Mouse (Mus musculus) left cerebral cortex, postnatal 4 days (tissue): Measurements from ENCODE around the gene Wbp1. TPM values are rescaled to one million over a fixed set of nuclear protein-coding genes. Genes with fewer than 3 reads are reported as not detected.

Source experiments
- DNase-seq: peaks from one replicate; pipeline ENCODE4 v3.0.0-alpha.2; 2022
- intact Hi-C: fragments of 180-260 bp; cut with DNase I; formaldehyde crosslinking; loops from one replicate; pipeline ENCODE4 v1.15.1; 2025
- total RNA-seq, 2 experiments: library from RNA; stranded (reverse); gene quantifications; 2 replicates each; pipeline ENCODE4 v1.2.3; 2021

Gene Wbp1
- total RNA-seq, 2 experiments from 2014 or later: 60.3 to 68.7 TPM

DNA sequence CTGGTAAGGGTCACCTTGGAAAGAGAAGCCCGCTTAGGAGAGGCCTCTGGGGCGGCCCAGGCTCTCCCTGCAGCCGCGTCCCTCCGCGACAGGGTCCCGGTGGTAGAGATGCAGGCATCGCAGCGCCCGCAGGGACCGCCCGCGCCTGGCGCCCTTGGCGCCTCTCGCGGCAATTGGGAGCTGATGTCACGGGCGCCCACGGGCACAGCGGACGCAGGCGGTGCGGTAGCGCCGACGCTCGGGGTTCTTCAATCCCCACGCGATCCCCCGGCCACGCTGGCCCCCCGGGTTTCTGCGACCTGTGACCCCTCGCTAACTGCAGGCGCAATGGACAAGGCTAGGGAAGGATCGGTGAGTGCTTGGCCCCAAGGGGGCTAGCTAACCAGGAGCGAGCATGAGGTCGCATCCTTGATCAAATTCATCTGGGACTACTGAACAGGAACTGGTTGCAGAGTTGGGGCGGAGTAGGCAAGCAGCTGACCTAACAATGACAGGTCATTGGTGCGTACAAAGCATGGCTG is 20.9 kb upstream of the Wbp1 start:
- intact Hi-C loops: no loop called here
- no peak for DNase-seq

DNA sequence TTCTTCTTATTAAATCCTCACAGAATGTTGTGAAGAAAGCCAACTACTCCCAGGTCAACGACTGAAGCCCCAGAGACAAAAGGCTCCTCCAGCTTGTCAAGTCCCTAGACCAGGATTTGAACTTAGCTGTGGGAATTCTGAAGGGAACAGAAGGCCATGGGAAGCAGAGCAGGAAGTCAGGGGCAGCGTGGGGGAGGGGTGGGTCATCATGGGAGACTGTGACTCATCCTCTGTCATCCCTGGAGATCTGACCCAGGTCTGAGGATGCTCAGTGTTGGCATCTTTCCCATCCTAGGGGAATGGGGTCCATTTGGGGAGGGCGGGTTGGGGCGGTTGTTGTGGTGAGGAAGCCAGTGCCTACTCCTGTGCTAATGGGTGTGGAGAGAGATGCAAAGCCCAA is 20.3 kb upstream of the Wbp1 start:
- DNase-seq: no peak
- intact Hi-C loops: no loop called here

DNA sequence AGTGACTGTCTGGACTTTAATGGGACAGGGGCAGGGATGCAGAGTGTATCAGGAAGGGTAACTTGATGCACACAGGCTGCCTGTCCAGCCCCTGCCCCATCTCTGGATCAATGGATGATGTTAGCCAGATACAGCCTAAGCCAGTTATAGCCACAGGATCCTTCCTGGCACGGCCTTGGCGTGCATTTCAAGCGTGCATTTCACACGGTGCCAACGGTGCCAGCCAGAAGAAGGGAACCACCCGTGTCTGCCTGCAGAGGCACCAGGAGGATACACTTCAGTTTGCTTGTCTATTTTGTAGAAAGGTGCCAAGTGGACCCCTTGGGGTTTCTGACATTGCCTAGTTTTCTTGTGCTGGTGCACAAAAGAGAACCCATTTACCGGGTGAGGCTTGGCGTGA is 18.7 kb upstream of the Wbp1 start:
- DNase-seq: no peak
- intact Hi-C loops: no loop called here

DNA sequence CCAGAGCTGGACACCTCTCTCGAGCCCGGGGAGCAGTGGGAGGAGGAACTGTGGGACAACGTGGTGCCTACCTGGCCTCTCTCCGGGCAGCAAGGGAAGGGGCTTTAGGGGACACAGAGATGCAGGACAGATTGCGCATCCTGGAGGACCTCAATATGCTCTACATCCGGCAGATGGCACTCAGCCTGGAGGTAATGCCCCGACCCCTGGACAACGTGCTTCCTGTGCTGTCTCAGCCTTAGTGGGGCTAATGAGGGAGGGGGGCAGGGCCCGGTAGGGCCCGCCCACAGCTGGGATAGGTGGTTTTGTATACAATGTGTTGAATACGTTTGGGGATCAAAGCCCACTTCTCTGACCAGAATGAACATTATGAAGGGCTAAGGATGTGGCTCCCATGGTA is 16.7 kb upstream of the Wbp1 start:
- no peak for DNase-seq
- intact Hi-C loops: no loop called here

DNA sequence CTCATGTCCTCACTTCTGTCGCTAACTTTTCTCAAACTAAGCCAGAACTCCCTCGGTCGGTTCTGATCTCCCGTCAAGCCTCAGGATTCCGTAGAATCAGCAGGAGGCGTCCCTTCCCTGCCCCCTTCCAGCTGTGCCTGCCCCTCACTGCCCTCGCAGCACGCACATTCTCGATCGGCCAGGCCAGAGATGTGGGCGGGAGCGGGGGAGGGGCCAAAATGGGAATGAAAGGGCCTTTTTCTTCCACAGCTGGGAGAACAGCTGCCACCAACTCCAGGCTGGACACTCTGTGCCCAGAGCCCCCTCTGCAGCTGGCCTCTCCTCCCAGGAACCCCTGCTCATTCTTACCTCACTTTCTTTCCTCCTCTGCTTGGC is 16.2 kb upstream of the Wbp1 start:
- peak; percentile 65 for DNase-seq
- intact Hi-C loops: no loop called here

DNA sequence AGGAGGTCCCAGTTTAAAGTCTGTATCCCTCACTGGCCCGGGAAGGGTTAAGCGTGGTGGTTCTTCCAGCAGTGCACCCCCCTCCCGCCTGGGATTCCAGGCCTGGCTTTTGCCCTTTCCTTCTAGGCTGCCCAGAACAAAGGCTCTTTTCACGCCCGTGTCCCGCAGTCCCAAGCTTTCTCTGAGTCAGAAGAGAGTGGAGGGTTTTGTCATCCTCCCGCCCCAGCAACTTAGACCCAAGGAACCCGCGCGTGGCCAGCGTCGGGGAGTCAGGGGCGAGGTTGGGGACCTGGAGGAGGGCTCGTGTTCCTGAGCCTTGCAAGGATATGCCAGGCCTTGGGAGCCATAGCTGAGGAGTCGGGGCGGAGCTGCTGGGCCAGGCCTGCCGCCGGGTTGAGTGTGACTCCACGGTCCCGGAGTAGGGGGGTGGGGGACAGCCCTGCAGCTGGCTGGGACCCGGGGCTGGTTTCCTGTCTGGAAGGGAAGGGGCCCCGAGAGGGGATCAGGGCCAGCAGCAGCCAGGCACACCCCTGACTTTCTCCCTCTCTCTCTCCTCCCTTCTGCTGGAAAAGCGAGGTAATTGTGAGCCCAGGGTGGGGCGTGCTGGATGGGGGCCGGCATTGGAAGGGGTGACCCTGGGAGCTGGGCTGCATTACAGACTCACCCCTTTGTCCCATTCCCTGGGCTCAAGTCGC is 15.7 kb upstream of the Wbp1 start:
- intact Hi-C loops: no loop called here
- DNase-seq: peak; percentile 63

DNA sequence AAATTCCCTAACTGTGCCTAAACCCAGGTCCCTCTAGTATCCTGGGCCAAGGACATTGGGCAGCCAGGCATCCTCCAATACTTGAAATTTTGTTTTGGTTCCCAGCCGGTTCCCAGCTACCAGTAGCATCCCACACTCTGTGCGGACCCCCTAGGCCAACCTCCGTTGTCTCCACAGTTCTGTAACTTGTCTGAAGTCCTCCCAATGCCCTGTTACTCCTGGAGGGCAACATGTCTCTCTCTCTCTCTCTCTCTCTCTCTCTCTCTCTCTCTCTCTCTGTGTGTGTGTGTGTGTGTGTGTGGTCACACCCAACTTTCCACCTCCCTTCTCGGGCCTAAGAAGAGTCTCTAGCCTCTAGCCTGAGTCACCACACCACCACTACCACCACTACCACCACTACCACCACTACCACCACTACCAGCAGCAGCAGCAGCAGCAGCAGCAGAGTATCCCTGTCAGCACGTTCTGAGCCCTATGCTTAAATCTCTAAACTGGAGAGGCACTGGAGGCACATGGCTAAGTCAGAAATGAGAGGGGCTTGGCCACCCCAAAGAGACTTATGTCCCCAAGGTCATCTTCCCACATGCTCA is 15.0 kb upstream of the Wbp1 start:
- intact Hi-C loops: no loop called here
- DNase-seq: no peak

DNA sequence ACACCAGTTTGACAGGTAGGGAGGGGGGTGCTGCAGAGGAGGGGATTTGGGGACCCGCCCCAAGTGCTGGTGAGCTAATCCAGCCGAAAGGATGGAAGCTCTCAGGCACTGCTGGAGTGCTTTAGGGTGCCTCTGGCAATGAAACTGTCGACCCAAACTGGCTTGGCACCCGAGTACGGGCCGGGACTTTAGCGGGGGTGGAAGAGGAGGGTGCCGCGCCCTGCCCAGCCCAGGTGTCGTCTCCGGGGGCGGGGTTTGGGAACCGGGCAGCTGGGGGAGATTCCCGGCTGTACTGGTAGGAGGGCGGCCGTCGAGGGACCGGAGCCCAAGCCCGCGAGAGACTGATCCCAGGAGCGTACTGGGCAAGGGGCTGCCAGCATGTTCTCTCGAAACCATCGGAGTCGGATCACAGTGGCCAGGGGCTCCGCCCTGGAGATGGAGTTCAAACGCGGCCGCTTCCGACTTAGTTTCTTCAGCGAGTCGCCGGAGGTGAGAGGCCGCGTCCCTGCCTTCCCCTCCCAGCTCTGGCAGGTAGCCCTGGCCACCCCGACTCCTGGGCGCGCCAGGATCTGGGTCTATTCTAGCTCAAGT is 14.3 kb upstream of the Wbp1 start:
- intact Hi-C loops: no loop called here
- no peak for DNase-seq

DNA sequence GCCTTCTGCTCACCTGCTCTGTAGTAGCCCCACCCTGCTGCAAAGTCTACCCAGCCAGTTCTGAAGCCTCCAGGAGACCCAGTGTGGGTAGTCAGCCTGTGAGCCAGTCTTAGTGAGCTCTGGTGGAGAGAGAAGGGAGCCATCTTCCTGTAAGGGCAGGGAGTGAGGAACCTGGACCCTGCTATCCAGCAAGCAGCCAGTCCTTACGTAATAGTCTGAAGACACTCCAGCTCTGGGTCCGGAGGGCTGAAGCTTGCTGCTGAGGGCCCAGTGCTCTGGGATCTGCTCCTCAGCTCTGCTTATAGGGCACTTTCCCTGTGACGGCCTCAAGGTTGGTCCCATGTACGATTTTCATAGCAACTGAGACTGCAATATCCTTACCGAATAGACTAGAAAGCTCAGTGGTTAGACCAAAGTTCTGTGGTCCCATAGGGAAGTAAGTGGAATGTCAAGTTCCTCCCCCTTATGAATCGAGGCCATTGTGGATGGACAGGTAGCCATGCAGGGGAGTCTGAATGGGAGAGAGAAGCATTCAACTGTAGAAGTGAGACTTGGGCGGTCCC is 13.7 kb upstream of the Wbp1 start, which contains the start of gene Rtkn:
Gene Rtkn, plus strand, starts transcription at position 513 of the 563 bp plus-strand sequence.
- intact Hi-C loops: no loop called here
- DNase-seq: no peak

DNA sequence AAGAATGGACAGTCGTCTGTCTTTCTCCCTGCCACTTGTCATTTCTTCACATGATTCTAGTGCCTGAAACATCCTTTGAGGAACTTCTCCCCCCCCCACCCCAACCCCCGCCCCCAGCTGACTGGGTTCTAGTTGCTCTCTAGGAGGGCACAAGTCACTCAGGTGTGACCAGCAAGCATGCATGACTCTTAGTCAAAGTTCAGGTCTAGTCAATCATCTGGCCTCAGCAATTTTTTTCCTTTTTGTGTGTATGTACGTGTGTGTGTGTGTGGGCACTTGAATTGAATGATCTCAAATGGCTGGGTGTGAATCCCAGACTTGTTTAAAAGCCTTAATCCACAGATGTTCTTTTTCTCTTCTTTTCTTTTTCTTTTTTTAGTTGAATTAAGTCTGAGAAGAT is 12.9 kb upstream of the Wbp1 start:
- DNase-seq: no peak
- intact Hi-C loops: no loop called here

DNA sequence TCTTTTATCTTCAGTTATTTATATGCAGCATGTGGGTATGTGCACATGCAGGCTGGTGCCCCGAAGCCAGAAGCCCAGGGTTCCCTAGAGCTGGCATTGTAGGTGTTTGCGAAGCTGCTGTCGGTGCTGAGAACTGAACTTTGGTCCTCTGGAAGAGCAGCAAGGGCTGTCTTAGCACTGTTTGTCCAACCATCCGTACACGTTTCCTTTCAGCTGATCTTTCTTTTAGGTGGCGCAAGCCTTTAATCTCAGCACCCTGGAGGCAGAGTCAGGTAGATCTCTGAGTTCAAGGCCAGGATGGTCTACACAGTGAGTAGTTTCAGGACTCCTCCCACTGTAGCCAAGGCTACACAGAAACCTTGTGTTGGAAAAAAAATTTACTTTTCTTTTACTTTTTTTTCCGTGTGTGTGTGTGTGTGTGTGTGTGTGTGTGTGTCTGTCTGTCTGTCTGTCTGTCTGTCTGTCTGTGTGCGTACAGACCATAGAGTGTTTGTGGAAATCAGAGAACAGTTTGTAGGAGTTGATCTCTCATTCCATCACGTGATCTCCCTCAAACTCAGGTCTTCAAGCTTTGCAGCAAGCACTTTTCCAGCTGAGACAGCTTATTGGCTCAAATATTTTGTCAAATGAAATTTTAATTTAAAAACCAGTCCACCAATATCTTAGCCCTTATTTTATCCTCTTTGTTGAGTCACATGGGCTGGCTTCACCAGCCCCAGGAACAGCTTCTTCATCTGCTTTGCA is 11.0 kb upstream of the Wbp1 start:
- intact Hi-C loops: no loop called here
- DNase-seq: no peak

DNA sequence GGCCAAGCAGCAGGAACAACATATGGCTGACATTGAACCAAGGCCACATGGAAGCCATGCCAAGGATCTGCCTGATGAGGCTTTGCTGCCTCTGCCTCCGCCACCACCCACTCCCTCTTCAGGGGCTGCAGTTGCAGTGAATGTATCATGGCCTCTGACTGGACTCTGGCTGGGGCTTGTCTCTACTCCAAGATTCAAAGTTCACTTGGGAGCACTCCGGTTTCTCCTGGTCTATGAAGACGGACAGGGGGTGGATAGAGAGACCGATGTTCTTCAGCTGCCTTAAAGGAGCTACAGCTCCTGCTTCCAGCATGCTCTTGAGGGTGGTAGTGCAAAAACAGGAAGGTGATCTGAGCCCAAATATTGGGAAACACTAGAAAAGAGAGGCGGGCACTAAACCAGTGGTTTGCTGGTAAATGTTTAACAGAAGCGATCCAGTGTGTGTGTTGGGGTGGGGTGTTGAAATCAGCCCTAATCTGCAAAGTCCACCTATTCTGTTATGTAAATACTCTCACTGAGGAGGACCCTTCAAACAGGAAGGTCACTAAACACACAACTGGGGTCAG is 10.2 kb upstream of the Wbp1 start:
- intact Hi-C loops: no loop called here
- DNase-seq: no peak

DNA sequence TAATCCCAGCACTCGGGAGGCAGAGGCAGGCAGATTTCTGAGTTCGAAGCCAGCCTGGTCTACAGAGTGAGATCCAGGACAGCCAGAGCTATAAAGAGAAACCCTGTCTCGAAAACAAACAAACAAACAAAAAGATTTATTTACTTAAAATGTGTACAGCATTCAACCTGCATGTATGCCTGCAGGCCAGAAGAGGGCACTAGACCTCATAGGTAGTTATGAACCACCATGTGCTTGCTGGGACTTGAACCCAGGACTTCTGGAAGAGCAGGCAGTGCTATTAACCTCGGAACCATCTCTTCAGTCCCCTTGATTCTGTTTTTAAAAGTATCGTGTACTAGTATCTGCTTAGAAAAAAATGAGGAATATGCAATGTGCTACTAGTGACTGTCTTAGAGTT is 6.1 kb upstream of the Wbp1 start:
- intact Hi-C loops: no loop called here
- no peak for DNase-seq

DNA sequence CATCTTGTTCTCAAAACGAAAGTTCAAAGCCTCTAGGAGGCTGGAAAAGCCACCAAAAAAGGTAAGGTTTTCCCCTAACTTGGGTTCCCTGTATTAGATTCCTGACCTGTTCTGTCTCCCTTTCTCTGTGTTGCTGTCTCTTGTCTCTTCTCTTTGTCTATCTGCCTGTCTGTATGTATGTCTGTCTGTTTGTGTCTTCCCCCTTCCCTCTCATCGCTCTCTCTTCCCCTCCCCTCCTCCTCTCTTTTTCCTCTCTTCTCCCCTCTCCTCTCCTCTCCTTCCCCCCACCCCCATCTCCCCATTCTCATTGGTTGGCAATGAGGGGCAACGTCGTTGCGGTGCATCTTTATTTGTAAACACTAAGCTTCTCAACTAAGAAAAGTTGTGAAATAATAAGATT is 4.0 kb upstream of the Wbp1 start, which contains the start of gene Ino80b:
Gene Ino80b, minus strand, starts transcription at position 101 of the 400 bp plus-strand sequence.
- DNase-seq: no peak
- intact Hi-C loops: no loop called here

DNA sequence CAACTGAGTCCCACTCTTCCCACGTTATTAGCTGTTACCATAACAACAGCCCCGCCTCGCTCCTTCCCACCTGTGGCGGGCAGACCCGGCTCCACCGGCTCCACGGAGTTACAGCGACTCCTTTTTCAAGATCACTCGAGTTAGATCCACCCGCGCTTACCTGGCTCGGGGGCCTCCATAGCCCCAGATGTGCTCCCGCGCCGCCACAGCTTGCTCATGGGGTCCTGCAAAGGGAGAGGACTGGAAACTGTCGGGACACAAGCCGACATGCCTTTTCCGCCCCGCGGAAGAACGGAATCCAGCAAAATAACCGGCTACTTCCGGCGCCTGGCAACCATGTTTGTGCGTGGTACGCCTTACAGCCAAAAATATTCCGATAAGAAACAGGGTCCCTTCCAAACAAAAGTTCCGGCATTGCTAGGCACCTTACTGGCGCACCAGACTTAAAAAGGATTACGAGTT is 3.5 kb upstream of the Wbp1 start:
- intact Hi-C loops: no loop called here
- DNase-seq: peak; percentile 92

DNA sequence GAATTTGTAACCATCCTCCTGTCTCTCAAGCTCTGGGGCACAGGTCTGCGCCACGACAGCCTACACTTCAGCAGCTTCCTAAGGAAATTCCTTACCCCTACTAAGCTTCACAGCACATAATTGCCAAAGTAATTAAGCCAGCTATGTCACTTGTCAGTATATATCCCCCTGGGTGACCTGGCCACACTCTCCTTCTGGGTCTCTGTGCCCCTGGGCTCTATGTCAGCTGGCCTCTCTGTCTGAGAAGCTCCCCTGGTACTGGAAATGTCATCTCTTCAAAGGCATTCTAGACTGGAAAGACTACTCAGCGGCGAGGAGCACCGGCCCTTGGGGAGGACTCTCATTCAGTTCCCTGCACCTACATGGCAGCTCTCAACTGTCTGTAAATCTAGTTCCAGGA is 1.6 kb upstream of the Wbp1 start:
- intact Hi-C loops: no loop called here
- no peak for DNase-seq

DNA sequence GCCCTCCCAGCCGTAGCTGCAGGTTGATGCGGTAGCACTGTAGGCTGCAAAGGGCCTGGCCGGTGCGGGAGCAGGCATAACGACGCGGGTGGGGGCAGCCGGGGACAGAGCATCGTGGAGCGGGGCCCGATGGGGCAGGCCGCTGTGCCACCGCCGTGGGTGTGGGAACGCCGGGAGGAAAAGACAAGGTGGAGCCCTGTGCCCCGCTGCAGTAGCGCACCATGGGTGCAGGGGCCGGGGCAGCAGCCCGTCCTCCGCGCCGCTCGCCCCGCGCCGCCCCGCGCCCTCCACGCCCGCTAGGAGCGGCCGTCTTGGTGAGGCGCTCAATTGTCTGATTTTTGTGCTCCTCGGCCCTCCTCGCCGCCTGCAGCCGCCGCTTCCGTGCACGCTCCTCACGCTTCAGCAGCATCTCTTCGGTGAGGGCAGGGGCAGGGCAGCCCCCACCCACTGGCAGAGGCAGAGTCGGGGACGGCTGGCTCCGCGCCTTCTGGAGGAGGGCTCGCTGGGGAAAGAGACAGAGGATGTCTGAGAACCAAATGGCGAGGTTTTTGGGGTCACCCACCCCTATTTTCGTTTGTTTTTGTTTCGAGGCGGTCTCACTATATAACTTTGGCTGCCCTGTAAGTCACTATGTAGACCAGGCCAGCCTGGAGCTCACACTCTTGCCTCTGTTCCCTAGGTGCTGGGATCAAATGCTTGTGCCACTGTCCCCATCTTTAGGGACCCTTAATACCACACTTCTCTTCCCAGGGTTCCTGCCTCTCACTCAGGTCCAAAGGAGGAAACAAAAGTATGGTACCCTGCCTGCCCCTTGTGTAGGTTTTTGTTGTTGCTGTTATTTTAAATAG is 728 bp upstream of the Wbp1 start:
- intact Hi-C loops: no loop called here

DNA sequence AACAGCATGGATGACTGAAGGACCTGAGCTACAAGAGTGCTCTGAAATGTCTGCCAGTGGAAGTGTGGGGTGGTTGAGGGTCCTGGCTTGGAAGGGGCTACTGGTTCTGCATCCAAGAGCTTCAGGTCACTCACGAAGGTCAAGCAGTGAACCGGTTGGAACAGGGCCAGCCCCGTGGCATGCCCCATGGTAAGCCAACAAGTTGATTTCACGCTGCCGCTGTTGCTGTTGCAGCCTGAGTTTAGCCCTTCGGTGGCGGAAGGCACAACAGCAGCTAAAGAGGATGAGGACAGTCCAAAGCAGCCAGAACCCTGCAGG is 1.7 kb downstream of the Wbp1 start:
- intact Hi-C loops: loop anchor here (5.0 kb wide), 1 partner anchor 38 kb away; the partner anchor contains the start of genes 1700003E16Rik and Wdr54
- no peak for DNase-seq

More for the DNA sequence above, 728 bp upstream of the Wbp1 start:
- DNase-seq: peak; percentile 69

DNA sequence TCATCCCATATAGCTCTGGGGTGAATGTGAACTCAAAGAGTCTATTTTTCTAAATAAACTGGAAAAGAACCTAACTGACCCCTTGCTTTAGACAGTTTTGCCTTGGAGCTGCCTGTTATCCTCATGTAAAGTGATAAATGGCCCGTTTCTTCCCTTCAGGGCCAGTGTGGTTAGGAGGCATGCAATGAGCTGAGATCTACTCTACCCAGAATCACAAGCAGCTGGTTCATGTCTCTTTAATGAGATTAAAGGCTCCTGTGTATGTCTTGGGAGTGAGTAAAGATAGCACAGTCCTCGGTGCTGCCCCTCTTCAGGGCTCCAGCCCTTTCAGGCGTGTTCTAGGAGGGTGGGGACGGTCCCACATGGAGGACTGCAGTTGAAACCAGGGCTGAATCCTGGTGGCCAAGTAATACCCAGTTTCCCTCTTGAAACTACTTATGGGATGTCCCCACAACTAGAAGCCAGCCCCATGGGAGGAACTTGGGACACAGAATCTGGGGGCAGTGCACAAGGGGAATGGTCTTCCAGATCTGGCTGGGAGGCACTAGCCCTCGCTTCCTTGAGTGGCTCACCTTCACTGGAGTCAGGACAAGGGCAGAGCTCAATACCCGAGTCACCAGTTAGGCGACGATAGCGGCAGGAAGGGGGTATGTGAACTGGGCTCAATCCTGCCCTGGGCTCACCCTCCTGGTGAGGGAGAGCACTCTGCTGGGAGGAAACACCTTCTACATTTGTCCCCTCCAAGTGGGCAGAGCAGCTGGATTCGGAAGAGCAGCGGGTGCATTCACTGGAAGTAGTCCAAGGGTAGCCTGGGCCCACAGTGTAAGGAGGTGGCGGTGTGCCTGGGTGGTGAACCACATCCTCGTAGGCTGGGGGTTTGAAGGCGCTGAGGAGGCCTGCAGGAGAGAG is 2.3 kb downstream of the Wbp1 start:
- intact Hi-C loops: loop anchor here (5.0 kb wide), 1 partner anchor 38 kb away; the partner anchor contains the start of genes 1700003E16Rik and Wdr54
- DNase-seq: no peak
